Mouse (Mus musculus): Measurements from ENCODE around the gene Specc1.

- TF ChIP-seq POLR2A (IDR thresholded peaks at IDR 0.05; ENCODE audit: low read depth, low read length) = no peak
- TF ChIP-seq CTCF (IDR thresholded peaks at IDR 0.05; ENCODE audit: extremely low read depth, insufficient read depth, insufficient read length, insufficient replicate concordance) = no peak
Observed at GRCm38 (mm10) chr11:62220756-62221510, 264.4 kb downstream of the Specc1 start.

Measured in spleen, adult 2 months (tissue).